Mouse (Mus musculus) erythroblast, embryonic 14.5 days (primary cell): ENCODE results near the gene Ptpdc1.

Experiments
- GATA1 ChIP-seq: IDR thresholded peaks from 2 replicates; pipeline ENCODE4 v1.6.1; 2012; ENCODE audit warnings: low read length, inconsistent platforms, mixed read lengths
- TAL1 ChIP-seq: IDR thresholded peaks from 3 replicates; pipeline ENCODE4 v1.6.1; 2012; ENCODE audit warnings: low read length, inconsistent platforms, mixed read lengths

DNA sequence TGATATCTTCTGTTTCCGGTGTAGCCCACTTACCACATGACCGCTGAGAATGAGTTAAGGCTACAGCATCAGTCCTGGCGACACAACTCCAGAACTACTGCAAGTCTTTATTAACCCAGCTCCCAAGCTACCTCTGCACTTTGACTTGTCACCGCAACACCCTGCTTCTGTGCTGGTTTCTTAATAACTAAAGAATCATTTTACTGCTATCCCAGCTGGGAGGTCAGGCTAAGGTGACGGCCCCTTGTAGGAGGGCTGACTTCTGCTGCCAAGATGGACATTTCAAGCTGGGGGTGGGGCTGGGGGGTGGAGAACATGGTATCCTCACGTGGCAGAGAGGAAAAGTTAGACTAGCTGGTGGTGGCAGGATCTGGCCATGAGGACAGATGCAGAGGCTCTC lies 50.7 kb downstream of the Ptpdc1 start:
- TF ChIP-seq GATA1 (no peak), TAL1 (no peak)
